Mouse (Mus musculus): ENCODE results near the gene Dchs2. TPM values are rescaled to one million over a fixed set of nuclear protein-coding genes. Genes with fewer than 3 reads are reported as not detected.
A peak's percentile ranks its signal among the peaks of the same experiment; 100 is the strongest.
"Not testable (repeated sequence)": the region's sequence is repeated elsewhere in the genome, so short reads cannot be mapped to it uniquely, and the experiment has no call there.

Dchs2 gene
- polyA plus RNA-seq, 1 experiment from 2014 or later: 0.01 TPM

DNA sequence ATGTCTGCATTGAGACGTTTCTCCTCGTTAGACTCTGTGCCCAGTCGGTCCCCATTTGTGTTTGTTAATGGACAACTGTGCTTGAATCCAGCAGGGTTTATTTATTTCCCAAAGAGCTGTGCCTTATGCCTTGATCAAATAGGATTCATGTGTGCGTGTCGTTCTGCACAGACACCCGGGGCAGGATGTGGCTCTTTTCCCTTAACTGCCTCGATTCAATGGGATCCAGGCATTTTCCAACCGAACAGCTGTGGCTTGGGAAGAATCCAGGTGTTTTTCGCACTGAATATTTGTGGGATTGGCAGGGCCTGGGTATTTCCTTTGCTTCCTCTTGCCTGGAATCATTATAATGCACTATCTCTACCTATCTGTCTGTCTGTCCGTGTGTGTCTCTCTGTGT lies 10.2 kb upstream of the Dchs2 start:
- Histone ChIP-seq H3K9me3 (replicated peaks) (no peaks in the 10 kb centered on the region), H3K27me3 (no peaks in the 10 kb centered on the region), H3K4me1 (replicated peaks) (no peaks in the 10 kb centered on the region), H3K36me3 (no peaks in the 10 kb centered on the region), H3K27ac (no peak overlapping the region), H3K9ac (no peak overlapping the region), H3K4me2 (no peak overlapping the region), H3K4me3 (replicated peaks) (no peak overlapping the region)
- no peak for ATAC-seq (ENCODE audit: low read depth)
- DNase-seq: no peak
- 64% methylated on average over 10 of the region's 10 CpGs for WGBS (ENCODE audit: insufficient replicate concordance)

DNA sequence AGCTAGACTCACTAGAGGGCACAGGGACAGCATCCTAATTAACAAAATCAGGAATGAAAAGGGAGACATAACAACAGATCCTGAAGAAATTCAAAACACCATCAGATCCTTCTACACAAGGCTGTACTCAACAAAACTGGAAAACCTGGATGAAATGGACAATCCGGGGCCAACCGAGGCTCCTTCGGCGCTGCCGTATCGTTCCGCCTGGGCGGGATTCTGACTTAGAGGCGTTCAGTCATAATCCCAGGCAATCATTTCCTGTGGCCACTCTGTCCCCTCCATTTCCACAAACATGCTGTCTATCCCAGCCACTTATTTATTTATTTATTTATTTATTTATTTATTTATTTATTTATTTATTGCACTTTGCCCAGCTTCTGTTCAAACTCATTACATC lies 3.8 kb upstream of the Dchs2 start:
- H3K4me3 ChIP-seq (replicated peaks); H3K4me1 ChIP-seq (replicated peaks); H3K9me3 ChIP-seq (replicated peaks); H3K4me2 ChIP-seq; H3K36me3 ChIP-seq; DNase-seq; H3K27ac ChIP-seq; H3K9ac ChIP-seq: not testable (repeated sequence)
- 88% methylated on average over 9 of the region's 9 CpGs for WGBS (ENCODE audit: insufficient replicate concordance)
- H3K27me3 ChIP-seq: peaks cover 43% of the 10 kb centered on the region
- peak; percentile 59; the same call in 1 of the 2 replicates for ATAC-seq (ENCODE audit: low read depth)

DNA sequence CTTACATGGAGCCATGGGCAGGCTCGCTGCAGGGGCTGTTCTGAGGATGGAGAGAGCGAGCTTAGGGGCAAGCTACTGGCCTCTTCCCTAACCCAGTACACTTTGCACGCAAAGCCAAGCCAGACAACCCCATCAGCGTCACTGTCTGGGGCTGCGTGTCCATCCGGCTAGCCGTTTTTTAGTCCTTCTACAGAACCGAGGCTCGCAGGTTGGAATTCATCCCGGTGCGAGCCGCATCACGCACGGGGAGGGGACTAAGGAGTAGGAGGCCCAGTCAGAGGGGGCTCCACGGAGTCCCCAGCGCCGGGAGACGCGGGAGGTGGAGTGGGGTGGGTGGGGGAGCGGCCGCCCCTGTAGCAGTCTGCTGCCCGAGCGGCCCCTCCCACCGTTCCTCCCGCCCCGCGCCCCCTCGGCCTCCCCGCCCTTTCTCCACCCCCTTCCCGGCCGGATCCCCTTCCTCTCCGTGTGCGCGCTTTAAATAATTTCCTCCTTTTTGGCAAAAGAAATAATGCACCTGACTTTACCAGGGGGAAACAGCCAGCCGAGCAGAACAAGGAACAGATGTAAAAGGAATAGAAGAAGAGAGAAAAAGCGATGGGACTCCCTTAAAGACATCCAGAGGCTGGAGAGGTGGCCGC lies 541 bp upstream of the Dchs2 start:
- Histone ChIP-seq H3K4me3 (replicated peaks) (peak overlapping the region; percentile 38), H3K27ac (no peak overlapping the region), H3K9ac (no peak overlapping the region), H3K4me2 (peak overlapping the region; percentile 58), H3K4me1 (replicated peaks) (peaks cover 5% of the 10 kb centered on the region), H3K36me3 (no peaks in the 10 kb centered on the region), H3K27me3 (peaks cover 66% of the 10 kb centered on the region), H3K9me3 (replicated peaks) (no peaks in the 10 kb centered on the region)
- under 1% methylated on average over 32 of the region's 37 CpGs for WGBS (ENCODE audit: insufficient replicate concordance)
- ATAC-seq (ENCODE audit: low read depth): no peak
- DNase-seq: no peak

DNA sequence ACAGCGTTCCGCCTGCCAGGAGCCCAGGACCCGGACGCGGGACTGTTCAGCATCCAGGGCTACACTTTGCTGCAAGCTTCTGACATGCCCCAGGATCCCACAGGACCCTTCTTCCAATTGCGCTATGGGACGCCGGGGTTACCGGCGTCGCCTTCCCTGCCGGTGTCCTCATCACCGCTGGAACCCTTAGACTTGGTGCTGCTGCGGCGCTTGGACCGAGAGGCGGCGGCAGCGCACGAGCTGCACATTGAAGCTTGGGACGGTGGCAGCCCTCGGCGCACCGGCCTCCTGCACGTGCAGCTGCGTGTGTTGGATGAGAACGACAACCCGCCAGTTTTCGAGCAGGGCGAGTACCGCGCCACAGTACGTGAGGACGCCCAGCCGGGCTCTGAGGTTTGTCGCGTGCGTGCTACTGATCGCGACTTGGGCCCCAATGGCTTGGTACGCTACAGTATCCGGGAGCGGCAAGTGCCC lies 738 bp downstream of the Dchs2 start:
- peaks cover 5% of the 10 kb centered on the region for H3K4me1 ChIP-seq (replicated peaks)
- DNase-seq: no peak
- no peaks in the 10 kb centered on the region for H3K36me3 ChIP-seq
- H3K9ac ChIP-seq: no peak overlapping the region
- H3K4me3 ChIP-seq (replicated peaks): peak overlapping the region; percentile 38
- no peaks in the 10 kb centered on the region for H3K9me3 ChIP-seq (replicated peaks)
- ATAC-seq (ENCODE audit: low read depth): no peak
- peak overlapping the region; percentile 58 for H3K4me2 ChIP-seq
- no peak overlapping the region for H3K27ac ChIP-seq
- WGBS (ENCODE audit: insufficient replicate concordance): 2% methylated on average over 43 of the region's 43 CpGs
- peaks cover 66% of the 10 kb centered on the region for H3K27me3 ChIP-seq

DNA sequence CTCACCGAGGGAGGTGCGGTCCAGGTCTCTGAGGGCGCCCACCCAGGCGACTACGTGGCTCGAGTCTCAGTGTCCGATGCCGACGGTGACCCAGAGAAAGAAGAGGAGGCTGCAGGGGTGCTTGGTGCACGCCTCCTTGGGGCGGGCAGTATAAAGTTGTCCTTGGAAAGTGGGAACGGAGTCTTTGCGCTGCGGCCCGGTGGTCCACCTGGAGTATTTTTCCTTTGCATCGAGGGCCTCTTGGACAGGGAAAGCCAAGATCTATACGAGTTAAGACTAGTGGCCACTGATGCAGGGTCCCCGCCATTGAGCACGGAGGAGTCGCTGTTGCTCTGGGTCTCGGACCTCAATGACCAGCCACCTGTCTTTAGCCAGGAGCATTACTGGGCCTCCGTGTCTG lies 1.4 kb downstream of the Dchs2 start:
- Histone ChIP-seq H3K4me2 (no peak overlapping the region; the same call in 1 of the 2 replicates), H3K27me3 (peaks cover 66% of the 10 kb centered on the region), H3K9me3 (replicated peaks) (no peaks in the 10 kb centered on the region), H3K27ac (no peak overlapping the region), H3K36me3 (no peaks in the 10 kb centered on the region), H3K4me3 (replicated peaks) (peak overlapping the region; percentile 38; the same call in 1 of the 2 replicates), H3K4me1 (replicated peaks) (peaks cover 5% of the 10 kb centered on the region), H3K9ac (no peak overlapping the region)
- 8% methylated on average over 22 of the region's 22 CpGs for WGBS (ENCODE audit: insufficient replicate concordance)
- no peak for ATAC-seq (ENCODE audit: low read depth)
- no peak for DNase-seq

DNA sequence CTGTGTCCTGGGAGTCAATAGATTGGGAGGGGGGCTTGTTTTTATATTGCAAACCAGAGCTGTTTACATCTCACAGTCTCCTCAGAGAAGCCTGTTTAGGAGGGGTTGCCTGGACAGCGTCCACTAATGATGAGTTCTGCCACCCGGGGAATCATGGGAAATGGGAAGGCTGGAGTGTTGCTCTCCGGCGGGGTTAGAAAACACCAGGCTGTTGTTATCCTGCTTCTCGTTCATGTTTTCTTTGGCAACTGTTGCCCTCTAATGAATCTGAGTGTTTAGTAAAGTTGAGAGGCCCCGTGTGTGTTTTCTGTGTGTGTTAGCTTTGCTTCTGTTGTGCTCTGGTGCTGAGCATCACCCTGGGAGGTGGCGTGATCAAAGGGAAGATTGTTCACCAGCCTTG lies 8.7 kb downstream of the Dchs2 start:
- Histone ChIP-seq H3K4me3 (replicated peaks) (no peak overlapping the region), H3K4me2 (no peak overlapping the region), H3K36me3 (no peaks in the 10 kb centered on the region), H3K27ac (no peak overlapping the region), H3K27me3 (0 out of 2 replicates have a peak, but pooled peaks cover 2% of the 10 kb centered on the region), H3K4me1 (replicated peaks) (no peaks in the 10 kb centered on the region), H3K9me3 (replicated peaks) (no peaks in the 10 kb centered on the region), H3K9ac (no peak overlapping the region)
- ATAC-seq (ENCODE audit: low read depth): no peak
- DNase-seq: no peak
- whole genome bisulfite sequencing (ENCODE audit: insufficient replicate concordance): 63% methylated on average over 7 of the region's 7 CpGs

DNA sequence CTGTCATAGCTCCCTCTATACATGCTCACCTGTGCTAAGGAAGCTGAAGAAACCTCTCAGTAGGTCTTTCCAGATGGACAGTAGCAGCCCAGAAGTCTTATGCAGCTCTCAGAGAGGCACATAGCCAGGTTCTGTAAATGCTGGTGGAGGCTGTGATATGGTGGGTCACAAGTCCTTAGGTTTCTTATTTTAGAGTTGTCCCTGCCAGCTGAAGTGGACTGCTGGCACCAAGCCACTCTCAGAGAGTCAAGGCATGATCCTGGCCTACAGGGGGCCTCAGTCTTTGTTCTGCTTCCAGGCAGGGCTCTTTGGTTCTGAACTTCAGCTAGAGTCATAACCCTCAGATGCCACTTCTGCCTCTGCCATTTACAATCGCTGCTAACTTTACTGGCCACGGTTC lies 11.1 kb downstream of the Dchs2 start:
- H3K36me3 ChIP-seq: no peaks in the 10 kb centered on the region
- WGBS (ENCODE audit: insufficient replicate concordance): 55% methylated on average over 2 of the region's 2 CpGs
- no peak overlapping the region for H3K9ac ChIP-seq
- no peak overlapping the region for H3K4me2 ChIP-seq
- no peaks in the 10 kb centered on the region for H3K9me3 ChIP-seq (replicated peaks)
- H3K27me3 ChIP-seq: no peaks in the 10 kb centered on the region
- H3K4me3 ChIP-seq (replicated peaks): no peak overlapping the region
- no peaks in the 10 kb centered on the region for H3K4me1 ChIP-seq (replicated peaks)
- no peak for ATAC-seq (ENCODE audit: low read depth)
- no peak overlapping the region for H3K27ac ChIP-seq
- DNase-seq: no peak

DNA sequence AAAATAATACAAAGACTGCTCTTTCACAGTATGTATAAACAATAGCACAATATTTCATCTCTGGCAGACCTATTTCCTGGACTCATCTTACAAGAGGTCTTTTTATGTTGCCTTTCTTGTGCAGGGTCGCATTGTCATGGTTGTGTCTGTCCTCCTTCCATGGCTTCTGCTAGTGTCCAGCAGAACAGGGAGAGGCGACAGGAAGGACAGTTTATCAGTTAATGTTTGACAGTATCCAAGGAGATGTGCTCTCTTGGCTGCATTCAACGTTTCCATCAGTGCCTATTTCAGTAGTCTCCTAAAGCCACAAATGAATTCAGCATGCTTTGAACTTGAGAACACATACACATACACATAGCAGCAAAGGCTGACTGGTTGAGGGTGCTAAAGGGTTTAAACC lies 17.9 kb downstream of the Dchs2 start:
- Histone ChIP-seq H3K4me1 (replicated peaks) (no peaks in the 10 kb centered on the region), H3K9me3 (replicated peaks) (no peaks in the 10 kb centered on the region), H3K27ac (no peak overlapping the region), H3K27me3 (no peaks in the 10 kb centered on the region), H3K4me2 (no peak overlapping the region), H3K36me3 (no peaks in the 10 kb centered on the region), H3K4me3 (replicated peaks) (no peak overlapping the region), H3K9ac (no peak overlapping the region)
- ATAC-seq (ENCODE audit: low read depth) (no peak), DNase-seq (no peak)
- WGBS (ENCODE audit: insufficient replicate concordance): 34% methylated on average over 3 of the region's 3 CpGs

DNA sequence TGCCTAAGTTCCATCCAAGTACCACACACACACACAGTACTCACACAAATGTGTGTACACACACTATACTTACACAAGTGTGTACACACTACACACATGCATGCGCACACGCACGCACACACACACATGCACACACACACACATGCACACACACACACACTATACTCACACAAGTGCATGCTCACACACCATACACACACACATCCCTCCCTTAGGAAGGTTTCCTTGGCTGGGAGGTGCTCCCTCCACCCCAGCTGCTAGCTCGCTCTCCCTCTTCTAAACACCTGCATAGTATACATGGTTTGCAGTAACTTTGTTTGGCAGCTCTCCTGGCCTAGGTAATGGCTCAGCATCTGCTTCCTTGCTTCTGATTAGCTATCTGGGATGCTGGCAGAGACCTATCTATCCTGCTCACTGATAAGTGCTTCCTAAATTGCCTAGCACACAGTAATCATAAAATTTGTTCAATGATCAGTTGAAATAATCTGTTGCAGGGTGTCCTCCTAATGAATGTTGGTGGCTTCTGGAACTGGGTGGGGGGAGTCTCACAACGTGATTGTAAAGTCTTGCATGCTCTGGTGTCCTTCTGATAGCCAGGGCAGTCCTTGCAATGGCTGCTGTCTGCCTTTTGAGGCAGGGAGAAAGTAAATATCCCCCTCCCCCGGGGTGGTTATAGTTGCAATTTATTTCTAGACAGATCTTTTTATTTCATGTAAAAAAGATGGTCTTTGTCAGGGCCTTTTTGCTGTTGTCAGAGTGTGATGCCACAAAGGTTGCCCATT lies 19.7 kb downstream of the Dchs2 start:
- Histone ChIP-seq H3K4me2 (no peak overlapping the region), H3K4me1 (replicated peaks) (no peaks in the 10 kb centered on the region), H3K4me3 (replicated peaks) (no peak overlapping the region), H3K27ac (no peak overlapping the region), H3K27me3 (no peaks in the 10 kb centered on the region), H3K9ac (no peak overlapping the region), H3K36me3 (no peaks in the 10 kb centered on the region), H3K9me3 (replicated peaks) (no peaks in the 10 kb centered on the region)
- ATAC-seq (ENCODE audit: low read depth) (no peak), DNase-seq (no peak)
- WGBS (ENCODE audit: insufficient replicate concordance): 57% methylated on average over 6 of the region's 6 CpGs

DNA sequence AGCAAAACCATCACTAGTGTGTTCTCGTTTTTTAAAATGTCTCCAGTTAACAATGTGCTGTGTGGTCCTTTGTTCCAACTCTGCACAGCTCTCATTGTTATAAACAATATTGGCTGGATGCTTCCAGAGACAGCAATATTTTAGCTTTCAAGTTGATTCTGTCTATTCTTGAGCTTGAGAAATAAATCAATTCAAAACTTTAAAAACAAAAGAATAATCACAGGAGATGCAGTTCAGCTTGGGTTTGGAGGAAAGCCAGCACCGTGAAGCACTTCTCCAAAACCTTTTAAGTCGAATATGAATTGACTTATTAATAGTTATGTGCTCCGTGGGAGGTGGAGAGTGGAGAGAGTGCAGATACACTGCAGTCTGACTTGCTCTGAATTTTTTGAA lies 20.3 kb downstream of the Dchs2 start:
- H3K9me3 ChIP-seq (replicated peaks): no peaks in the 10 kb centered on the region

DNA sequence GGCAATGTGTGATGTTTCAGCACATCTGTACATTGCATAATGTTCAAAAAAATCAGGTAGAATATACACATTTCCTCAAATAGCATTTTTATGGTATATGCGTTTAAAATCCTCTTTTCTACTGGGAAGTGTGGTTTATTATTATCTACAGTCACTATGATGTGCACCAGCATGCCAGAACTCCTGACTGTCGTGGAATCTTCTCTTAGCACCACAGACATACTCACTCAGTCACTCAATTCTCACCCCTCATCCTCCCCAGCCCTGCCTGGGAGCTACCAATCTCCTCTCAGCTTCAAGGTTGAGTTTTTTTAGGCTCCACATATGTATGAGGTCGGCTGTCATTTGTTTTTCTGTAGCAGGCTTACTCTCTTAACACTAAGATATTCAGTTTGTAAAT lies 20.8 kb downstream of the Dchs2 start:
- H3K27ac ChIP-seq: no peak overlapping the region
- no peak overlapping the region for H3K4me2 ChIP-seq
- H3K4me3 ChIP-seq (replicated peaks): no peak overlapping the region
- 38% methylated on average over 3 of the region's 3 CpGs for WGBS (ENCODE audit: insufficient replicate concordance)
- no peaks in the 10 kb centered on the region for H3K4me1 ChIP-seq (replicated peaks)
- H3K27me3 ChIP-seq: no peaks in the 10 kb centered on the region
- no peaks in the 10 kb centered on the region for H3K36me3 ChIP-seq
- H3K9ac ChIP-seq: no peak overlapping the region
- H3K9me3 ChIP-seq (replicated peaks): no peaks in the 10 kb centered on the region
- DNase-seq (no peak), ATAC-seq (ENCODE audit: low read depth) (no peak)

More for the DNA sequence above, 20.3 kb downstream of the Dchs2 start:
- Histone ChIP-seq H3K27me3 (no peaks in the 10 kb centered on the region), H3K9ac (no peak overlapping the region), H3K27ac (no peak overlapping the region), H3K36me3 (no peaks in the 10 kb centered on the region), H3K4me1 (replicated peaks) (no peaks in the 10 kb centered on the region), H3K4me3 (replicated peaks) (no peak overlapping the region), H3K4me2 (no peak overlapping the region)
- WGBS (ENCODE audit: insufficient replicate concordance): 45% methylated on average over 4 of the region's 4 CpGs
- no peak for ATAC-seq (ENCODE audit: low read depth)
- DNase-seq: no peak

DNA sequence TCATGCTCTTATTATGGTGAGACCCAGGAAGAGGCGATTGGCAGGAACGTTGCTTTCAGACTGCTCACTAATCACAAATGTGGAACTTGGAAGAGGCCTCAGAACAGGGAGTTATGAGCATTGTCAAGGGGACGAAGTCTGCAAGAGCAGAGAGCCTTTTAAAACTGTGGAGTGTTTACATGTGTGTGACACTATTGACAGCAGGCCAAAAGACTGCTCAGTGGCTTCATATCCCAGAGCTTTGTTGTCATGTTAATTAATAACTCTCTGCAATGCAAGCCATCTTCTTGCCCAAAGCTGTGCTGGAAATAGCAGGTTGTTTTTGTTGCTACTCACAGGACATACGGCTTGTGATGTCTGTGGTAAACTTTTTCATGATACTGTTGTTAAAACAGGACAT lies 27.9 kb downstream of the Dchs2 start:
- DNase-seq: no peak

More for the DNA sequence above, 27.9 kb downstream of the Dchs2 start:
- 45% methylated on average over 4 of the region's 4 CpGs for WGBS (ENCODE audit: insufficient replicate concordance)
- Histone ChIP-seq H3K4me3 (replicated peaks) (no peak overlapping the region), H3K36me3 (no peaks in the 10 kb centered on the region), H3K9me3 (replicated peaks) (no peaks in the 10 kb centered on the region), H3K27me3 (no peaks in the 10 kb centered on the region), H3K9ac (no peak overlapping the region), H3K27ac (no peak overlapping the region), H3K4me1 (replicated peaks) (no peaks in the 10 kb centered on the region), H3K4me2 (no peak overlapping the region)
- ATAC-seq (ENCODE audit: low read depth): no peak
